Mouse (Mus musculus) kidney, adult 2 months (tissue): ENCODE data around the gene Strn.

Experiments used
- CTCF ChIP-seq: fragments of 200-500 bp; conservative IDR thresholded peaks from 2 replicates; pipeline ENCODE4 v1.5.1; 2011; ENCODE audit warnings: low read depth, mild to moderate bottlenecking, control low read depth, low read length, moderate library complexity, mixed read lengths; ENCODE audit not compliant: insufficient read depth, insufficient read length
- POLR2A ChIP-seq: fragments of 200-500 bp; IDR thresholded peaks from one replicate; pipeline ENCODE4 v1.6.1; 2011; ENCODE audit warnings: low read depth, low read length, control low read depth

DNA sequence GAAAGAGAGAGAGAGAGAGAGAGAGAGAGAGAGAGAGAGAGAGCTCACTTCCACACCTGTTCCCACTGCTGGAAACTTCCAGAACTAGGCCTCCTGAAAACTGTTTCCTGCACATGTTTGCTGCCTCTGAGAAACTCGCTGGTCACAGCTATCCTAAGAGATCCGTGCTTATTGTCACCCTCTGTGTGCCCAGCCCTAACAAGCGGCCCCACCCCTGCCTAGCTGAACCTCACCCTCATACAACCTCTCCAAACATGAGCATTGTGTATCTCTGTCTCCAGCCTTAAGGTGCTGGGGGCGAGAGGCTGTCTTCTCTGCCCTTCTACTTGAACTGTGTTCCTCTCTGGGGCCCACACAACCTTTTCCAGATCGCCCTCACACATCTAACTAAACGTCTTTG, 136.0 kb downstream of the Strn start:
- TF ChIP-seq CTCF (no peak), POLR2A (no peak)
